Mouse (Mus musculus) midbrain, embryonic 11.5 days (tissue): ENCODE measurements around the gene Gm10401. TPM values are rescaled to one million over a fixed set of nuclear protein-coding genes. Genes with fewer than 3 reads are reported as not detected.

Experiments used
- ATAC-seq: fragments of 200-750 bp; cut with Nextera tagmentation; 2 replicates; pipeline ENCODE4 v1.8.0; 2017; ENCODE audit warnings: moderate TSS enrichment, moderate library complexity; ENCODE audit not compliant: low FRiP score
- DNase-seq: peaks from one replicate; pipeline ENCODE4 v3.0.0; 2015; ENCODE audit warnings: low spot score; ENCODE audit errors: missing footprints
- H3K27ac ChIP-seq: fragments of 300-500 bp; sonication (generic); 2 replicates; pipeline ENCODE4 v1.5.1; 2014; ENCODE audit warnings: low read depth, low read length
- H3K27me3 ChIP-seq: fragments of 300-500 bp; sonication (generic); 2 replicates; pipeline ENCODE4 v1.6.1; 2014; ENCODE audit warnings: mild to moderate bottlenecking, low read length, moderate library complexity, mixed read lengths; ENCODE audit not compliant: control insufficient read depth, insufficient read depth
- H3K36me3 ChIP-seq: fragments of 300-500 bp; sonication (generic); 2 replicates; pipeline ENCODE4 v1.6.1; 2014; ENCODE audit warnings: mild to moderate bottlenecking, low read length, moderate library complexity, mixed read lengths; ENCODE audit not compliant: control insufficient read depth, insufficient read depth
- H3K4me1 ChIP-seq: fragments of 300-500 bp; sonication (generic); 2 replicates; pipeline ENCODE4 v1.6.1; 2014; ENCODE audit warnings: low read length; ENCODE audit not compliant: control insufficient read depth, insufficient read depth
- H3K4me2 ChIP-seq: fragments of 300-500 bp; sonication (generic); 2 replicates; pipeline ENCODE4 v1.6.1; 2014; ENCODE audit warnings: mild to moderate bottlenecking, moderate library complexity
- H3K4me3 ChIP-seq: fragments of 300-500 bp; sonication (generic); 2 replicates; pipeline ENCODE4 v1.5.1; 2014; ENCODE audit warnings: low read depth, low read length
- H3K9ac ChIP-seq: fragments of 300-500 bp; sonication (generic); 2 replicates; pipeline ENCODE4 v1.6.1; 2014; ENCODE audit warnings: low read length
- H3K9me3 ChIP-seq: fragments of 300-500 bp; sonication (generic); 2 replicates; pipeline ENCODE4 v1.6.1; 2016; ENCODE audit warnings: low read length; ENCODE audit not compliant: control insufficient read depth
- WGBS: fragments of 180-500 bp; shearing (Covaris S2); extraction: QIAGEN DNeasy Blood & Tissue Kit; methylation state at CpG from one replicate; pipeline ENCODE4 v1.1.7; 2014; 5-methylcytosine and 5-hydroxymethylcytosine counted together
- polyA plus RNA-seq: library from polyadenylated mRNA; unstranded; fragments of >200 nt; fragmentation: Nextera tagmentation; extraction: Ambion mirVana; gene quantifications from 2 replicates; pipeline ENCODE4 v1.2.1, GENCODE M21; 2014

Gene Gm10401
- polyA plus RNA-seq, 1 experiment from 2014 or later: 26.6 TPM

DNA sequence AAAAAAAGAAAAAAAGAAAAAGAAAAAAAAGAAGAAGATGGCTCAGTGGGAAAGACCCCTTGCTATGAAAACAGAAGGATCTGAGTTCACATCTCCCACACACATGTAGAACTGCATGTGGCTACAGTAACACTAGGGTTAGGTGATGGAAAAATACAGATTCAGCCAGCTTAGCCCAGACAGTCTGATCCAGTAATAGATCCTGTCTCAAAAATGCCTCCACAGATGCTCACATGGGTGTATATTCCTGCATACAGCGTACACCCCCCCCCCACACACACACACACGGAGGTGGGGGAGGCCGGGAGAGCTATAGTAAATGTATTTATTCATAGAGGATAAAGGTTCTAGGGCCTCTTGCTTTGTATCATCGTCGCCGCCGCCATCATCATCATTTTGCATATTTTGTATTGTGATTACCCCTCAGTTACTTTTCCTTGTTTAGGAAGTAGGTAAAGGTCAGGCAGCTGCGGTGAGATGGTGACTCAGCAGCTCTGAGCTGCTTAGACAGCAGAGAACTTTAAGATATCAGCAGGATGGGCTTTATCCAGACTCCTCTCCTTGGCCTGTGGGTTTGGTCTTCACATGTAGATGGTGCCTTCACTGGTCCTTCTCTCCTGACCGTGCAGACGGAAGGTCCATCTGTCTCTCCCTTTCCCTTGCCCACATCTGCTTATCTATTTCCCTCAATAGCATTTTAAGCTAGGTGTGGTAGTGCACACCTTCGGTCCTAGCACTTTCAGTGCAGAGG is 29.2 kb downstream of the Gm10401 start:
- no peaks in the 10 kb centered on the region for H3K9me3 ChIP-seq
- DNase-seq (no peak), ATAC-seq (no peak)
- no peak overlapping the region for H3K27ac ChIP-seq
- H3K27me3 ChIP-seq: no peaks in the 10 kb centered on the region
- H3K9ac ChIP-seq: no peak overlapping the region
- no peaks in the 10 kb centered on the region for H3K4me1 ChIP-seq
- H3K4me3 ChIP-seq: no peak overlapping the region
- no peaks in the 10 kb centered on the region for H3K36me3 ChIP-seq
- H3K4me2 ChIP-seq: no peak overlapping the region
- 96% methylated on average over 11 of the region's 11 CpGs for whole genome bisulfite sequencing

DNA sequence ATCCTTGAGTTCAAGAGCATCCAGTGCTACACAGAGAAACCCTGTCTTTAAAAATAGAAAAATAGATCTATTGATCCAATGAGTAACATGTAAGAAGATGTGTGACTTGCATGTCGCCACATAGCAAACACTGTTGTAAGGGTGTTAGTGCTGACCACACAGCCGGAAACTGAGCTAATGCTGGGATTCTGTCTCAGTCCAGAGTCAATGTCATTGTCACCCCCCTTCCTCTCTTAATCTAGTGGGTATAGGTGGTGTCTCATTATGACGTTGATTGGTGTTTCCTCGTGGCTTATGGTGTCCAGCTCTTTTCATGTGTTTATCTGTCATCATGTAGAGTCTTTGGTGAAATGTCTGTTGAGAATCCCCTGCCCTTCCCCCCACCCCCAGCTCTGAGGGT is 31.9 kb downstream of the Gm10401 start:
- Histone ChIP-seq H3K36me3 (no peaks in the 10 kb centered on the region), H3K27me3 (no peaks in the 10 kb centered on the region), H3K4me3 (no peak overlapping the region), H3K9ac (no peak overlapping the region), H3K9me3 (no peaks in the 10 kb centered on the region), H3K4me1 (no peaks in the 10 kb centered on the region), H3K27ac (no peak overlapping the region), H3K4me2 (no peak overlapping the region)
- 85% methylated on average over 4 of the region's 4 CpGs for WGBS
- ATAC-seq (no peak), DNase-seq (no peak)

DNA sequence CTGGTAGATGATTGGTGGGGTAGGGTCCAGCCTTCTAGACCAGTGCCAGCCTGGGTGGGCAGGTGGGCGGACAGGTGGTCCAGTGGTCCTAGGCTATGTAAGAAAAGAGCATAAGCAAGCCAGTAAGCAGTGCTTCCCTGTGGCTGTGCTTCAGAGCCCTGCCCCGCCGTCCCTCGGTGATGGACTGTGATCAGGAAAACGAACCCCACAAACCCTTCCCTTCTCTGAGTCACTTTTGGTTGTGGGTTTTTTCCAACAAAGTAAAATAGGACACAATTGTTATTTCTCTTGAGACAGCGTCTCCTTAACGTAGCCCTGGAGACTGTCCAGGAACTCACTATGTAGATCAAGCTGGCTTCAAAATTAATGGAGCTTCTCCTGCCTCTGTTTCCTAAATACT is 34.7 kb downstream of the Gm10401 start:
- WGBS: 93% methylated on average over 7 of the region's 7 CpGs
- DNase-seq (no peak), ATAC-seq (no peak)
- no peaks in the 10 kb centered on the region for H3K9me3 ChIP-seq
- H3K4me2 ChIP-seq: no peak overlapping the region
- H3K9ac ChIP-seq: no peak overlapping the region
- no peaks in the 10 kb centered on the region for H3K27me3 ChIP-seq
- no peak overlapping the region for H3K4me3 ChIP-seq
- H3K27ac ChIP-seq: no peak overlapping the region
- no peaks in the 10 kb centered on the region for H3K36me3 ChIP-seq
- no peaks in the 10 kb centered on the region for H3K4me1 ChIP-seq

DNA sequence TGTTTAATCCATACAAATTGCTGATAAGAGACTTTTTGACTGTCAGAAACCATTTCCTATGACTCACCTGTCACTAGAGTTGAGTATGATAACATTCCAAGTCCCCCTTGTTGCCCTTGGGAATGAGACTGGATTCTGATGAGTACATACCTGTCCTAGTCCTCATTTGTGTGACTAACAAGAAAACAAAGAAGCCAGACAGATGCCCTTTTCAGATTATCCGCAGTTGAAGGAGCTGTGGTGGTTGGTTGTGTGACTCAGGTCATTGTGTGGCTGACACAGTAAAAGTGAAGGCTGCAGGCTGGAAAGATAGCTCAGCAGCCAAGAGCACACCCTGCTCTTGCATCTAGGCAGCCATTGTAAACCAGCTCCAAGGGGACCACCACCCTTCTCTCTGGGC is 35.5 kb downstream of the Gm10401 start:
- H3K4me1 ChIP-seq: no peaks in the 10 kb centered on the region
- ATAC-seq: no peak
- 80% methylated on average over 1 of the region's 1 CpGs for WGBS

DNA sequence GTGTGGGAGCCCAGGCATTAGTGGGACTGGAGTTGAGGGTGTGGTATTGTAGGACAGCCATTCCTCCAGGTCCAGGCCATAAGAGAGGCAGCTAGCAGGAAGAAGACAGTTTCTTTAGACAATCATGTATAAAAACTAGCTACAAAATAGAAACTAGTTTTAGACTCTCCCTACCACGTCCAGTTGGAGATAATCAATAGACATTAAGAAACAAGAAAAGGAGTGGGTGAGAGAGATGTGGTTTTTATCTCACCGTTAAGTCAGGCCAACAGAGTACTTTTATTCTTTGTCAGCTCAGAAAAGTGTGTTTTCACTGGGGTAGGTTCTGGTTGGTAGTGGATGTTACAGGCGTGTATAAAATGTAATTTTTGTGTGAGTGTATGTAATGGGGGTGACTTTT is 37.1 kb downstream of the Gm10401 start:
- H3K4me2 ChIP-seq: no peak overlapping the region
- 94% methylated on average over 3 of the region's 3 CpGs for WGBS
- DNase-seq (no peak), ATAC-seq (no peak)
- H3K4me1 ChIP-seq: no peaks in the 10 kb centered on the region
- H3K27me3 ChIP-seq: no peaks in the 10 kb centered on the region
- no peak overlapping the region for H3K4me3 ChIP-seq
- H3K9me3 ChIP-seq: no peaks in the 10 kb centered on the region
- no peak overlapping the region for H3K9ac ChIP-seq
- H3K36me3 ChIP-seq: no peaks in the 10 kb centered on the region
- no peak overlapping the region for H3K27ac ChIP-seq

More for the DNA sequence above, 35.5 kb downstream of the Gm10401 start:
- H3K4me2 ChIP-seq: no peak overlapping the region
- H3K9ac ChIP-seq: no peak overlapping the region
- no peak overlapping the region for H3K27ac ChIP-seq
- no peaks in the 10 kb centered on the region for H3K27me3 ChIP-seq
- H3K9me3 ChIP-seq: no peaks in the 10 kb centered on the region
- H3K4me3 ChIP-seq: no peak overlapping the region
- no peak for DNase-seq
- no peaks in the 10 kb centered on the region for H3K36me3 ChIP-seq

DNA sequence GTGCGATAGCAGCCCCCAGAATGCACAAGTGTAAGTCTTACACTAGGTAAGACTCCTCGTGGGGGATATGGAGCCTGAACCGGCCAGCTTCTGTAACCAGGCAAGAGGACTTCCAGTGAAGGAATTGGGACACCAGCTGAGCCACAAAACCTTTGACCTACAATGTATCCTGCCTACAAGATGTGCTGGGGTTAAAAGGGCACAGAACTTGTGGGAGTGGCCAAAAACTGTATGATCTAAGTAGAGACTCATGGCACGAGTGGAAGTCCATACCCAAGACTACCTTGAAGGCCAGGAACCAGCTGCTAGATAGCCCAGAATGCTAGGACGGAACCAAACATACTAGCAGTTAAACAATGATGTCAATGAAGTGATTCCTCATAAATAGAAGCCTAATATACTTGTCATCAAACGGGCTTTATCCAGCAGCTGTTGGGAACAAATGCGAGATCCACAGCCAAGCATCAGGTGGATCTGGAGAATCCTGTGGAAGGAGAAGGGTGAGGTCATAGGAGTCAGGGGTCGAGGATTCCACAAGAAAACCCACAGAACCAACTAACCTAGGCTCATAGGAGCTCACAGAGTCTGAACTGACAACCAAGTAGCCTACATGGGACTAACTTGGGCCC is 37.9 kb downstream of the Gm10401 start:
- Histone ChIP-seq H3K9me3 (no peaks in the 10 kb centered on the region), H3K27me3 (no peaks in the 10 kb centered on the region), H3K4me2 (no peak overlapping the region), H3K4me3 (no peak overlapping the region), H3K27ac (no peak overlapping the region), H3K9ac (no peak overlapping the region), H3K36me3 (no peaks in the 10 kb centered on the region), H3K4me1 (no peaks in the 10 kb centered on the region)
- no peak for ATAC-seq
- DNase-seq: no peak
- 92% methylated on average over 8 of the region's 8 CpGs for WGBS

DNA sequence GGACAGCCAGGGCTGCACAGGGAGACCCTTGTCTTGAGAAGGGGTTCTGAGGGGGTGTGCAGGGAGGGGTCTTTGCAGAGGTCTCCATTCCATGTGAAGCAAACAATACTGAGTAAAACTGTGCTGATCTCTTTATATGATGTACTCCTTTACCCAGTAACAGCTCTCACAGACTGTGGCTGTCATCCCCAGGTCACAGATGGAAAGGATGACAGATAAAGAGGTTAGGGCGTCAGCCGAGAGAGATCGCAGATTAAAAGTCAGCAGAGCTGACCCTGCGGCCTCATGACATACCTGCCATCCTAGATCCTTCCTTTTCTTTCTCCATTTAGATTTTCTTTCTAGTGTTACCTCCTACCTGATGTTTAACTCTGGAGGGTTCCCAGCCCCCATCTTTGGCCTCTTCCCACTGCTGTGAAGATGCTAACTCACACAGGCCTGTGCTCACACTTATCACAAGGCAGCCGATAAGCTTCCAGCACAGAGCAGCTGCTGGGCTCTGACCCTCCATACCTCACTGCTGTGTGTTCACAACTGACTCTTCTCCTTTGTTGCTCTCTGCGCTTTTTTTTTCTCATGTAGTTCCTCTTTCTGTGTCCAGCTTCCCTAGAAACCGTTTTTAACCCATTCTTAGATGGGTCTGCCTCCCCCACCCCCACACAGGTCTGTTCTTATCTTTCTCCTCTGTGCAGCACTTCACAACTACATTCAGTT is 39.4 kb downstream of the Gm10401 start:
- no peak overlapping the region for H3K4me2 ChIP-seq
- no peak overlapping the region for H3K27ac ChIP-seq
- ATAC-seq (no peak), DNase-seq (no peak)
- no peaks in the 10 kb centered on the region for H3K4me1 ChIP-seq
- no peaks in the 10 kb centered on the region for H3K9me3 ChIP-seq
- H3K36me3 ChIP-seq: no peaks in the 10 kb centered on the region
- no peak overlapping the region for H3K4me3 ChIP-seq
- 89% methylated on average over 7 of the region's 7 CpGs for WGBS
- H3K27me3 ChIP-seq: no peaks in the 10 kb centered on the region
- no peak overlapping the region for H3K9ac ChIP-seq

DNA sequence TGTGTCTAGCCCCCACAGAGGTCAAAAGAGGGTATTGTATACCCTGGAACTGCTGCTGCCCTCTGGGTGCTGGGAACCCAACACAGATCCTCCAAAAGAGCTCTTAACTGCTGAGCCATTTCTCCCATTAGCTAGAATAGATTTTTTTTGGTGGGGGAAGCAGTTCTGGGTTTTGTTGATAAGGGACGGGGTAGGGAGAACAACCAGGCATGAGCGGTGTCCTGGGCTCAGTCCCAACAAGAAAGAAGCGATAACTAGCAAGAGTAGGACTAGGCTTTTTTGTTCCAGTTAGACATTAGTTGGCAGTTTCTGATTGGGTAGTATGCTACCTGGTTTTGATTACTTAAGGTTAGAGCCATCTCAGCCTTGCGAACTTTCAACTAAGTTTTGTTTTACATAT is 40.9 kb downstream of the Gm10401 start:
- WGBS: 93% methylated on average over 4 of the region's 4 CpGs
- Histone ChIP-seq H3K36me3 (no peaks in the 10 kb centered on the region), H3K9me3 (no peaks in the 10 kb centered on the region), H3K4me2 (no peak overlapping the region), H3K9ac (no peak overlapping the region), H3K27me3 (no peaks in the 10 kb centered on the region), H3K4me1 (no peaks in the 10 kb centered on the region), H3K27ac (no peak overlapping the region), H3K4me3 (no peak overlapping the region)
- DNase-seq: no peak
- ATAC-seq: no peak

DNA sequence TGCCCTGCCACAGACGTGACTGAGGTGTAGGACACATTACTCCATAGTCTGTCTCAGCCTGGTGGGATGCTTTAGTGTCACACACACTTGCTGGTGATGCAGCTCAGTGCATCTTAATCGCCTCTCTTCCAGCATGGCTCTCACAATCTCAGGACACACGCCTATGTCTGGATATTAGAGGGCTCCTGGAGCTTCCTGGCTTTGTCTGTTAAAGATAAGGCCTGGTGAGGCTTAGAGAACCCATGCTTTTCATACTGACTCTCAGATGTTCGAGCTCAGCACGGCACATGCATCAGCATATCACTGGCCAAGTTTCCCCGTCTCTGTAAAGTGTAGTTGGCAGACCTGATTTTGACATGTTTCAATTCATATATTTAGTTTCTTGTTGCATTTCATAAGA is 42.7 kb downstream of the Gm10401 start:
- no peak for ATAC-seq
- Histone ChIP-seq H3K4me1 (no peaks in the 10 kb centered on the region), H3K9ac (no peak overlapping the region), H3K4me2 (no peak overlapping the region), H3K27me3 (no peaks in the 10 kb centered on the region), H3K9me3 (no peaks in the 10 kb centered on the region), H3K4me3 (no peak overlapping the region), H3K36me3 (no peaks in the 10 kb centered on the region), H3K27ac (no peak overlapping the region)
- no peak for DNase-seq
- 88% methylated on average over 6 of the region's 6 CpGs for WGBS
